Mouse (Mus musculus) heart, embryonic 13.5 days (tissue): ENCODE results near the gene Fam71f2. TPM values are rescaled to one million over a fixed set of nuclear protein-coding genes. Genes with fewer than 3 reads are reported as not detected.

ENCODE experiments used
- ATAC-seq: fragments of 200-750 bp; cut with Nextera tagmentation; 2 replicates; pipeline ENCODE4 v1.8.0; 2017; ENCODE audit warnings: moderate TSS enrichment; ENCODE audit not compliant: insufficient number of reproducible peaks, low FRiP score, low TSS enrichment; ENCODE audit errors: extremely low read depth
- H3K27ac ChIP-seq: fragments of 300-500 bp; sonication (generic); replicated peaks from 2 replicates; pipeline ENCODE4 v1.5.1; 2015; ENCODE audit warnings: moderate library complexity, mild to moderate bottlenecking, inconsistent platforms
- H3K27me3 ChIP-seq: fragments of 300-500 bp; sonication (generic); replicated peaks from 2 replicates; pipeline ENCODE4 v1.6.1; 2015; ENCODE audit warnings: mild to moderate bottlenecking, inconsistent platforms
- H3K36me3 ChIP-seq: fragments of 300-500 bp; sonication (generic); 2 replicates; pipeline ENCODE4 v1.6.1; 2015; ENCODE audit warnings: mild to moderate bottlenecking, inconsistent platforms
- H3K4me1 ChIP-seq: fragments of 300-500 bp; sonication (generic); 2 replicates; pipeline ENCODE4 v1.6.1; 2015; ENCODE audit warnings: inconsistent platforms
- H3K4me2 ChIP-seq: fragments of 300-500 bp; sonication (generic); 2 replicates; pipeline ENCODE4 v1.6.1; 2015; ENCODE audit warnings: inconsistent platforms, mild to moderate bottlenecking, moderate library complexity
- H3K4me3 ChIP-seq: fragments of 300-500 bp; sonication (generic); 2 replicates; pipeline ENCODE4 v1.5.1; 2015; ENCODE audit warnings: moderate library complexity, mild to moderate bottlenecking, inconsistent platforms
- H3K9ac ChIP-seq: fragments of 300-500 bp; sonication (generic); 2 replicates; pipeline ENCODE4 v1.6.1; 2015; ENCODE audit warnings: inconsistent platforms, mild to moderate bottlenecking, moderate library complexity
- H3K9me3 ChIP-seq: fragments of 300-500 bp; sonication (generic); 2 replicates; pipeline ENCODE4 v1.6.1; 2016; ENCODE audit warnings: inconsistent platforms
- WGBS: fragments of 180-500 bp; shearing (Covaris S2); methylation state at CpG from one replicate; pipeline ENCODE4 v1.1.7; 2015; ENCODE audit warnings: mixed read lengths; 5-methylcytosine and 5-hydroxymethylcytosine counted together
- polyA plus RNA-seq: library from polyadenylated mRNA; unstranded; fragments of >200 nt; fragmentation: Nextera tagmentation; extraction: Ambion mirVana; gene quantifications from 2 replicates; pipeline ENCODE4 v1.2.1, GENCODE M21; 2015

Fam71f2 gene
- polyA plus RNA-seq, 1 experiment from 2014 or later, result not detected

- Histone ChIP-seq H3K4me1 (0 out of 2 replicates have a peak, but pooled peaks cover 4% of the 10 kb centered on the region), H3K36me3 (no peaks in the 10 kb centered on the region), H3K27me3 (no peaks in the 10 kb centered on the region; the same call in 1 of the 2 replicates), H3K9me3 (no peaks in the 10 kb centered on the region), H3K4me2 (no peak overlapping the region), H3K9ac (no peak overlapping the region), H3K4me3 (no peak overlapping the region), H3K27ac (no peak overlapping the region)
- ATAC-seq, result no peak
- WGBS, result 64% methylated on average over 5 of the region's 5 CpGs
These were observed 32.8 kb upstream of the Fam71f2 start for GRCm38 (mm10) chr6:29246585-29246984.

GRCm38 (mm10) chr6:29247072-29247471, 32.3 kb upstream of the Fam71f2 start:
- Histone ChIP-seq H3K36me3 (no peaks in the 10 kb centered on the region), H3K27me3 (no peaks in the 10 kb centered on the region; the same call in 1 of the 2 replicates), H3K9me3 (no peaks in the 10 kb centered on the region), H3K27ac (no peak overlapping the region), H3K4me2 (no peak overlapping the region), H3K9ac (no peak overlapping the region), H3K4me3 (no peak overlapping the region), H3K4me1 (0 out of 2 replicates have a peak, but pooled peaks cover 4% of the 10 kb centered on the region)
- ATAC-seq, result no peak
- WGBS, result 60% methylated on average over 4 of the region's 4 CpGs

GRCm38 (mm10) chr6:29259418-29259817, 20.0 kb upstream of the Fam71f2 start:
- Histone ChIP-seq H3K9me3 (no peaks in the 10 kb centered on the region), H3K36me3 (no peaks in the 10 kb centered on the region), H3K27me3 (peaks cover 15% of the 10 kb centered on the region; the same call in 1 of the 2 replicates), H3K27ac (no peak overlapping the region), H3K4me2 (no peak overlapping the region), H3K4me3 (no peak overlapping the region), H3K4me1 (no peaks in the 10 kb centered on the region), H3K9ac (no peak overlapping the region)
- no peak for ATAC-seq
- WGBS, result 68% methylated on average over 1 of the region's 1 CpGs

GRCm38 (mm10) chr6:29261831-29262230, 17.6 kb upstream of the Fam71f2 start:
- Histone ChIP-seq H3K4me2 (no peak overlapping the region), H3K4me1 (no peaks in the 10 kb centered on the region), H3K27ac (no peak overlapping the region), H3K9ac (no peak overlapping the region), H3K4me3 (no peak overlapping the region), H3K9me3 (no peaks in the 10 kb centered on the region), H3K36me3 (no peaks in the 10 kb centered on the region), H3K27me3 (peaks cover 15% of the 10 kb centered on the region; the same call in 1 of the 2 replicates)
- ATAC-seq, result no peak
- WGBS, result 64% methylated on average over 5 of the region's 5 CpGs

GRCm38 (mm10) chr6:29263650-29264455, 15.5 kb upstream of the Fam71f2 start:
- Histone ChIP-seq H3K27me3 (peaks cover 8% of the 10 kb centered on the region; the same call in 1 of the 2 replicates), H3K36me3 (no peaks in the 10 kb centered on the region), H3K4me3 (no peak overlapping the region), H3K4me1 (no peaks in the 10 kb centered on the region), H3K9me3 (no peaks in the 10 kb centered on the region), H3K27ac (no peak overlapping the region), H3K4me2 (no peak overlapping the region), H3K9ac (no peak overlapping the region)
- WGBS, result 59% methylated on average over 6 of the region's 6 CpGs
- ATAC-seq, result no peak

GRCm38 (mm10) chr6:29264456-29264781, 15.0 kb upstream of the Fam71f2 start:
- Histone ChIP-seq H3K9ac (no peak overlapping the region), H3K4me2 (no peak overlapping the region), H3K36me3 (no peaks in the 10 kb centered on the region), H3K4me1 (no peaks in the 10 kb centered on the region), H3K9me3 (no peaks in the 10 kb centered on the region), H3K27me3 (peaks cover 8% of the 10 kb centered on the region; the same call in 1 of the 2 replicates), H3K27ac (no peak overlapping the region), H3K4me3 (no peak overlapping the region)
- 76% methylated on average over 3 of the region's 3 CpGs for WGBS
- no peak for ATAC-seq

GRCm38 (mm10) chr6:29266936-29267335, 12.5 kb upstream of the Fam71f2 start:
- no peak for ATAC-seq
- no peak overlapping the region for H3K9ac ChIP-seq
- WGBS, result 36% methylated on average over 4 of the region's 4 CpGs

GRCm38 (mm10) chr6:29269006-29269668, 10.3 kb upstream of the Fam71f2 start:
- Histone ChIP-seq H3K36me3 (no peaks in the 10 kb centered on the region), H3K9ac (no peak overlapping the region), H3K4me2 (no peak overlapping the region), H3K27ac (no peak overlapping the region), H3K4me1 (peaks cover 20% of the 10 kb centered on the region), H3K9me3 (no peaks in the 10 kb centered on the region), H3K4me3 (no peak overlapping the region), H3K27me3 (no peaks in the 10 kb centered on the region)
- no peak for ATAC-seq
- WGBS, result 63% methylated on average over 6 of the region's 6 CpGs

More at GRCm38 (mm10) chr6:29266936-29267335, 12.5 kb upstream of the Fam71f2 start:
- peaks cover 9% of the 10 kb centered on the region for H3K4me1 ChIP-seq
- H3K27ac ChIP-seq, result no peak overlapping the region
- no peak overlapping the region for H3K4me2 ChIP-seq
- peaks cover 2% of the 10 kb centered on the region; the same call in 1 of the 2 replicates for H3K27me3 ChIP-seq
- no peaks in the 10 kb centered on the region for H3K36me3 ChIP-seq
- no peak overlapping the region for H3K4me3 ChIP-seq
- no peaks in the 10 kb centered on the region for H3K9me3 ChIP-seq

GRCm38 (mm10) chr6:29270961-29271360, 8.4 kb upstream of the Fam71f2 start:
- Histone ChIP-seq H3K4me2 (peak overlapping the region; percentile 56), H3K27me3 (no peaks in the 10 kb centered on the region), H3K9ac (peak overlapping the region; percentile 52; the same call in 1 of the 2 replicates), H3K27ac (no peak overlapping the region), H3K4me3 (peak overlapping the region; percentile 13; the same call in 1 of the 2 replicates), H3K9me3 (no peaks in the 10 kb centered on the region), H3K36me3 (peaks cover 15% of the 10 kb centered on the region), H3K4me1 (peaks cover 20% of the 10 kb centered on the region)
- WGBS, result 6% methylated on average over 8 of the region's 8 CpGs
- ATAC-seq, result no peak

- Histone ChIP-seq H3K36me3 (peaks cover 15% of the 10 kb centered on the region), H3K4me2 (peak within 1 kb of the TSS; percentile 76), H3K9me3 (no peaks in the 10 kb centered on the region), H3K4me3 (peak within 1 kb of the TSS; percentile 70), H3K4me1 (peaks cover 20% of the 10 kb centered on the region), H3K27me3 (no peaks in the 10 kb centered on the region), H3K27ac (peak within 1 kb of the TSS; percentile 82), H3K9ac (peak within 1 kb of the TSS; percentile 90)
- under 1% methylated on average over 46 of the region's 46 CpGs for WGBS
- ATAC-seq, result peak; percentile 95
These were observed 6.9 kb upstream of the Fam71f2 start, which contains the start of gene Hilpda for GRCm38 (mm10) chr6:29272312-29273072. Gene Hilpda, plus strand, starts transcription at chr6:29272488.

GRCm38 (mm10) chr6:29276746-29277145, 2.6 kb upstream of the Fam71f2 start:
- no peaks in the 10 kb centered on the region for H3K9me3 ChIP-seq
- peaks cover 19% of the 10 kb centered on the region for H3K4me1 ChIP-seq
- no peak overlapping the region for H3K27ac ChIP-seq
- no peak overlapping the region for H3K4me3 ChIP-seq
- H3K27me3 ChIP-seq, result no peaks in the 10 kb centered on the region
- no peak for ATAC-seq
- no peak overlapping the region for H3K4me2 ChIP-seq
- 94% methylated on average over 5 of the region's 5 CpGs for WGBS
- H3K36me3 ChIP-seq, result peaks cover 15% of the 10 kb centered on the region
- no peak overlapping the region for H3K9ac ChIP-seq
